18 mouse cellular contexts compared by ENCODE assay signal in genomic region chr7:83622582-83622981, GRCm38 (mm10). TPM values are rescaled to one million over a fixed set of nuclear protein-coding genes. Genes with fewer than 3 reads are reported as not detected.
DNase-seq lines count a peak whose midpoint lies in the region.
"Had no signal": no experiment of that assay in that cellular context is flagged by ENCODE, and none has a peak within 500 bp of the region (broad histone marks: within the 10 kb centered on the region; RNA-seq: fewer than 3 reads in every experiment).

No protein-coding gene starts in this region.

- 86% methylated on average over 6 of the region's 6 CpGs for WGBS in midbrain, embryonic 10.5 days

- peak; percentile 68 to 82 for DNase-seq in adrenal gland, adult (ENCODE audit: inconsistent age in 2 of 2, low spot score in 1 of 2)
- no peak for DNase-seq in adrenal gland, adult 18-20 months (ENCODE audit: low spot score in 2 of 2)
- peak; percentile 37 for DNase-seq in ovary, adult 18-20 months (ENCODE audit: low spot score)
- DNase-seq in ovary, postnatal 36 days (ENCODE audit: low spot score) = no peak
- peak; percentile 64 for DNase-seq in adrenal gland, postnatal 14 days
- no peak for DNase-seq in cerebellum, adult 9-10 months
- no peak for DNase-seq in midbrain, embryonic 10.5 days (ENCODE audit: low spot score)
- DNase-seq: cerebellum, adult 11-12 months; cerebellum, adult 9-11 months; cerebellum, postnatal 25 days; forebrain, postnatal 0 days; gastrocnemius, adult 2 months; gastrocnemius, postnatal 25 days; heart, adult 2 months had no signal

- no peaks in the 10 kb centered on the region for H3K4me1 ChIP-seq in midbrain, embryonic 10.5 days
- H3K4me1 ChIP-seq: embryonic facial prominence, embryonic 12.5 days; embryonic facial prominence, embryonic 15.5 days; hindbrain, embryonic 12.5 days; hindbrain, embryonic 15.5 days had no signal

- no peak overlapping the region for H3K4me3 ChIP-seq in midbrain, embryonic 10.5 days
- H3K4me3 ChIP-seq: embryonic facial prominence, embryonic 12.5 days; embryonic facial prominence, embryonic 15.5 days; gastrocnemius, adult 2 months; heart, adult 2 months; hindbrain, embryonic 12.5 days; hindbrain, embryonic 15.5 days had no signal

- H3K36me3 ChIP-seq in midbrain, embryonic 10.5 days = no peaks in the 10 kb centered on the region
- H3K36me3 ChIP-seq: embryonic facial prominence, embryonic 12.5 days; embryonic facial prominence, embryonic 15.5 days; hindbrain, embryonic 12.5 days; hindbrain, embryonic 15.5 days had no signal

- H3K9me3 ChIP-seq in midbrain, embryonic 10.5 days (replicated peaks) = no peaks in the 10 kb centered on the region
- H3K9me3 ChIP-seq: embryonic facial prominence, embryonic 12.5 days; embryonic facial prominence, embryonic 15.5 days; hindbrain, embryonic 12.5 days; hindbrain, embryonic 15.5 days had no signal

- no peaks in the 10 kb centered on the region for H3K27me3 ChIP-seq in midbrain, embryonic 10.5 days (ENCODE audit: low read depth, poor library complexity, severe bottlenecking)
- H3K27me3 ChIP-seq: embryonic facial prominence, embryonic 12.5 days; embryonic facial prominence, embryonic 15.5 days; hindbrain, embryonic 12.5 days; hindbrain, embryonic 15.5 days had no signal

- no peak overlapping the region for H3K27ac ChIP-seq in midbrain, embryonic 10.5 days (replicated peaks)
- H3K27ac ChIP-seq: embryonic facial prominence, embryonic 12.5 days; embryonic facial prominence, embryonic 15.5 days; gastrocnemius, adult 2 months; heart, adult 2 months; hindbrain, embryonic 12.5 days; hindbrain, embryonic 15.5 days had no signal

RNA-seq across cellular contexts. Expression of gene Stard5, which starts 9.2 kb away (rescaled TPM):
- 10 to 100 TPM; 22.9 to 26.0 TPM for total RNA-seq in adrenal gland, adult 18-20 months (2021)
- total RNA-seq in adrenal gland, postnatal 14 days (2021) = 32.8 and 40.5 TPM in 2 replicates
- 12.6 and 13.5 TPM in 2 replicates for polyA plus RNA-seq in midbrain, embryonic 10.5 days (2016; fragmentation: Nextera tagmentation; extraction: Ambion mirVana)

RNA-seq across cellular contexts. Expression of gene Tmc3, which starts 37.9 kb away (rescaled TPM):
- total RNA-seq in adrenal gland, adult 18-20 months (2021) = under 1 TPM; 0.10 to 0.13 TPM
- total RNA-seq in adrenal gland, postnatal 14 days (2021) = 0.30 and 0.90 TPM in 2 replicates
- polyA plus RNA-seq in midbrain, embryonic 10.5 days (2016; fragmentation: Nextera tagmentation; extraction: Ambion mirVana) = 0.38 and 1.2 TPM in 2 replicates
- total RNA-seq: gastrocnemius, adult 2 months had no signal

Comparison
In these comparisons a context has a peak if more than half of its experiments do, and no peak if none do; other contexts are left out.
1. DNase-seq: peak in adrenal gland, adult (2 of 2), ovary, adult 18-20 months (single experiment) and adrenal gland, postnatal 14 days (single experiment); none in adrenal gland, adult 18-20 months (0 of 2), ovary, postnatal 36 days (single experiment), cerebellum, adult 9-10 months (single experiment) and midbrain, embryonic 10.5 days (single experiment).